ENCODE assay signal across 8 mouse cellular contexts in genomic region chr4:24966299-24966991, GRCm38 (mm10). TPM values are rescaled to one million over a fixed set of nuclear protein-coding genes. Genes with fewer than 3 reads are reported as not detected.
DNase-seq lines count a peak whose midpoint lies in the region; ATAC-seq lines count a peak whose summit lies in the region.

Gpr63 (plus strand) TSS chr4:24966407.

- ATAC-seq in intestine, embryonic 15.5 days, result peak; percentile 98
- peak; percentile 47; the same call in 1 of the 2 replicates for ATAC-seq in megakaryocyte-erythroid progenitor cell, adult 5-6 weeks (replicated peaks; ENCODE audit: low FRiP score, low TSS enrichment, poor library complexity, severe bottlenecking)
- no peak for ATAC-seq in monocyte, adult 5-6 weeks (replicated peaks; ENCODE audit: insufficient number of reproducible peaks, low FRiP score, low TSS enrichment, poor library complexity, severe bottlenecking)

- under 1% methylated on average over 74 of the region's 78 CpGs for WGBS in intestine, embryonic 15.5 days

- peak within 1 kb of the TSS; percentile 76 for H3K9ac ChIP-seq in intestine, embryonic 15.5 days

- no peaks in the 10 kb centered on the region for H3K4me1 ChIP-seq in intestine, embryonic 15.5 days (replicated peaks)

- peak; percentile 83 for DNase-seq in adrenal gland, postnatal 10 days
- peak; percentile 70 for DNase-seq in embryo, embryonic 11.5 days (ENCODE audit: low read depth, low spot score)
- DNase-seq in gastrocnemius, postnatal 4 days (ENCODE audit: low spot score in 2 of 2), result peak; percentile 54 to 64
- DNase-seq in left cerebral cortex, postnatal 25 days (ENCODE audit: low spot score in 2 of 2), result peak; percentile 78 to 81
- DNase-seq in right cerebral cortex, postnatal 4 days, result peak; percentile 74

- peak within 1 kb of the TSS; percentile 76 for H3K4me2 ChIP-seq in intestine, embryonic 15.5 days (replicated peaks)

- peak within 1 kb of the TSS; percentile 76 for H3K4me3 ChIP-seq in intestine, embryonic 15.5 days (replicated peaks)

- intact Hi-C loops in left cerebral cortex, postnatal 25 days (cut with DNase I), result no loop called here

- H3K27me3 ChIP-seq in intestine, embryonic 15.5 days (replicated peaks), result no peaks in the 10 kb centered on the region

- peak within 1 kb of the TSS; percentile 90 for H3K27ac ChIP-seq in intestine, embryonic 15.5 days

- H3K36me3 ChIP-seq in intestine, embryonic 15.5 days, result no peaks in the 10 kb centered on the region

- H3K9me3 ChIP-seq in intestine, embryonic 15.5 days, result no peaks in the 10 kb centered on the region

RNA-seq across cellular contexts. Expression of gene Gpr63, which starts in this region (rescaled TPM):
- total RNA-seq in adrenal gland, postnatal 10 days (2021), result 1 to 10 TPM; 3.5 to 4.3 TPM
- total RNA-seq in gastrocnemius, postnatal 4 days (2021), result 1 to 10 TPM; 4.0 to 4.9 TPM
- polyA plus RNA-seq in intestine, embryonic 15.5 days (2015; fragmentation: Nextera tagmentation; extraction: Ambion mirVana), result 0.73 and 0.97 TPM in 2 replicates
- 10 to 100 TPM; 15.1 to 21.1 TPM for total RNA-seq in left cerebral cortex, postnatal 25 days (2021)
- total RNA-seq in megakaryocyte-erythroid progenitor cell, adult 5-6 weeks (2014; fragmentation: Nextera tagmentation), result not detected in 2 replicates
- total RNA-seq in megakaryocyte-erythroid progenitor cell, adult 5-6 weeks (2017), result not detected in 2 replicates
- 0.29 TPM in 1 of 3 replicates, not detected in the others for total RNA-seq in monocyte, adult 5-6 weeks (2017)

Comparison
In these comparisons a context has a peak if more than half of its experiments do, and no peak if none do; other contexts are left out.
1. Peak in ATAC-seq, H3K4me3 ChIP-seq, H3K27ac ChIP-seq, H3K9ac ChIP-seq and H3K4me2 ChIP-seq in intestine, embryonic 15.5 days; RNA of the gene not detected or under 1 TPM.
2. Peak in ATAC-seq in megakaryocyte-erythroid progenitor cell, adult 5-6 weeks; RNA of the gene not detected or under 1 TPM.